Mouse (Mus musculus): ENCODE data around the gene Usp21. TPM values are rescaled to one million over a fixed set of nuclear protein-coding genes. Genes with fewer than 3 reads are reported as not detected.

Gene Usp21
- total and polyA plus RNA-seq, 3 experiments, result 10.0 to 66.4 TPM; not detected in 1

- H3K79me2 ChIP-seq (ENCODE audit: control insufficient read depth, insufficient read depth, low read length, poor library complexity), result no peaks in the 10 kb centered on the region; the same call in 1 of the 2 replicates
- H3K4me1 ChIP-seq (ENCODE audit: control insufficient read depth in 1 of 2, insufficient read depth in 2 of 2, low read length in 2 of 2), result peaks cover 9 to 24% of the 10 kb centered on the region in 2 experiments
- DNase-seq (ENCODE audit: low read depth, low spot score), result no peak
- H3K27me3 ChIP-seq (ENCODE audit: control insufficient read depth in 1 of 2, insufficient read depth in 2 of 2, low read length in 2 of 2), result no peaks in the 10 kb centered on the region
- H3K27ac ChIP-seq (ENCODE audit: control insufficient read depth, low read depth, low read length), result no peak overlapping the region
- no peak overlapping the region for H3K9ac ChIP-seq (ENCODE audit: control insufficient read depth, low read depth, low read length, poor library complexity, severe bottlenecking)
- peak overlapping the region in 1 of 2 experiments; percentile 29; a peak in 3 of 4 replicates for H3K4me3 ChIP-seq (ENCODE audit: control insufficient read depth in 1 of 2, insufficient read depth in 1 of 2, low read depth in 2 of 2, low read length in 2 of 2)
- H3K36me3 ChIP-seq (ENCODE audit: control insufficient read depth in 1 of 2, insufficient read depth in 2 of 2, low read length in 2 of 2), result peaks cover 0 to 18% of the 10 kb centered on the region in 2 experiments; a peak in 2 of 4 replicates
- H3K9me3 ChIP-seq (replicated peaks; ENCODE audit: insufficient read depth, low read length), result no peaks in the 10 kb centered on the region
- TF ChIP-seq GATA1 (IDR thresholded peaks at IDR 0.05; ENCODE audit: low read depth, low read length), result peak; percentile 58
- no peak for TF ChIP-seq MAFK (IDR thresholded peaks at IDR 0.05; ENCODE audit: borderline replicate concordance, low read depth, low read length)
- TF ChIP-seq RCOR1 (IDR thresholded peaks at IDR 0.05; ENCODE audit: low read depth, low read length), result peak; percentile 76
- TF ChIP-seq TCF12 (IDR thresholded peaks at IDR 0.05; ENCODE audit: low read depth, low read length), result peak; percentile 34; the same call in 1 of the 2 replicates
- TF ChIP-seq ETS1 (IDR thresholded peaks at IDR 0.05; ENCODE audit: low read depth, low read length), result peak; percentile 57; the same call in 1 of the 2 replicates
- TF ChIP-seq EP300 (IDR thresholded peaks at IDR 0.05; ENCODE audit: low read depth in 1 of 2, low read length in 2 of 2), result peak; percentile 66 to 69; a peak in 3 of 4 replicates
- peak; percentile 45; the same call in 1 of the 2 replicates for TF ChIP-seq SIN3A (IDR thresholded peaks at IDR 0.05; ENCODE audit: low read length)
- no peak for TF ChIP-seq TBP (IDR thresholded peaks at IDR 0.05; ENCODE audit: low read depth, low read length)
Measured at GRCm38 (mm10) chr1:171265971-171266744, 21.6 kb downstream of the Usp21 start.

- no peaks in the 10 kb centered on the region for H3K9me3 ChIP-seq (replicated peaks; ENCODE audit: insufficient read depth, low read length)
- peak; percentile 17 for TF ChIP-seq RAD21 (IDR thresholded peaks at IDR 0.05; ENCODE audit: low read depth, low read length)
- TF ChIP-seq POLR2AphosphoS2 (IDR thresholded peaks at IDR 0.05; ENCODE audit: low read length), result no peak
- TF ChIP-seq SMC3 (IDR thresholded peaks at IDR 0.05; ENCODE audit: low read depth, low read length), result peak; percentile 23
- peak in 2 of 3 experiments; percentile 8 to 36; a peak in 2 of 6 replicates for TF ChIP-seq CTCF (IDR thresholded peaks at IDR 0.05 in 2 of 3, conservative IDR thresholded peaks at IDR 0.05 in 1 of 3; ENCODE audit: control insufficient read depth in 1 of 3, insufficient read depth in 1 of 3, low read depth in 2 of 3, low read length in 3 of 3, poor library complexity in 1 of 3, severe bottlenecking in 1 of 3)
- no peak overlapping the region for H3K4me3 ChIP-seq (ENCODE audit: control insufficient read depth in 1 of 2, insufficient read depth in 1 of 2, low read depth in 2 of 2, low read length in 2 of 2)
- H3K4me1 ChIP-seq (ENCODE audit: control insufficient read depth in 1 of 2, insufficient read depth in 2 of 2, low read length in 2 of 2), result peaks cover 4 to 20% of the 10 kb centered on the region in 2 experiments; a peak in 3 of 4 replicates
- H3K27ac ChIP-seq (ENCODE audit: control insufficient read depth, low read depth, low read length), result no peak overlapping the region
- no peaks in the 10 kb centered on the region for H3K79me2 ChIP-seq (ENCODE audit: control insufficient read depth, insufficient read depth, low read length, poor library complexity)
- peaks cover 0 to 11% of the 10 kb centered on the region in 2 experiments; a peak in 2 of 4 replicates for H3K36me3 ChIP-seq (ENCODE audit: control insufficient read depth in 1 of 2, insufficient read depth in 2 of 2, low read length in 2 of 2)
- no peak for DNase-seq (ENCODE audit: low read depth, low spot score)
- peaks cover 0 to 2% of the 10 kb centered on the region in 2 experiments; a peak in 3 of 4 replicates for H3K27me3 ChIP-seq (ENCODE audit: control insufficient read depth in 1 of 2, insufficient read depth in 2 of 2, low read length in 2 of 2)
- no peak overlapping the region for H3K9ac ChIP-seq (ENCODE audit: control insufficient read depth, low read depth, low read length, poor library complexity, severe bottlenecking)
Measured at GRCm38 (mm10) chr1:171263666-171264461, 23.9 kb downstream of the Usp21 start.
